Mouse (Mus musculus) stomach, embryonic 14.5 days (tissue): ENCODE data around the gene Nfs1. TPM values are rescaled to one million over a fixed set of nuclear protein-coding genes. Genes with fewer than 3 reads are reported as not detected.
"Not testable (repeated sequence)": the region's sequence is repeated elsewhere in the genome, so short reads cannot be mapped to it uniquely, and the experiment has no call there.

ENCODE experiments used
- ATAC-seq: fragments of 200-750 bp; cut with Nextera tagmentation; 2 replicates; pipeline ENCODE4 v1.8.0; 2017; ENCODE audit warnings: low read depth, moderate TSS enrichment; ENCODE audit not compliant: insufficient number of reproducible peaks, insufficient read depth, low FRiP score
- H3K27ac ChIP-seq: fragments of 300-500 bp; sonication (generic); 2 replicates; pipeline ENCODE4 v1.5.1; 2014; ENCODE audit warnings: mild to moderate bottlenecking, low read length, moderate library complexity, mixed read lengths
- H3K27me3 ChIP-seq: fragments of 300-500 bp; sonication (generic); 2 replicates; pipeline ENCODE4 v1.6.1; 2014; ENCODE audit warnings: low read length, control low read depth, mixed read lengths; ENCODE audit not compliant: control insufficient read depth, insufficient read depth
- H3K36me3 ChIP-seq: fragments of 300-500 bp; sonication (generic); 2 replicates; pipeline ENCODE4 v1.6.1; 2014; ENCODE audit warnings: mild to moderate bottlenecking, control low read depth, low read length, moderate library complexity, mixed read lengths; ENCODE audit not compliant: control insufficient read depth, insufficient read depth
- H3K4me1 ChIP-seq: fragments of 300-500 bp; sonication (generic); 2 replicates; pipeline ENCODE4 v1.6.1; 2014; ENCODE audit warnings: low read length, control low read depth, mixed read lengths; ENCODE audit not compliant: control insufficient read depth, insufficient read depth
- H3K4me2 ChIP-seq: fragments of 300-500 bp; sonication (generic); replicated peaks from 2 replicates; pipeline ENCODE4 v1.6.1; 2014; ENCODE audit warnings: low read depth, low read length, control low read depth
- H3K4me3 ChIP-seq: fragments of 300-500 bp; sonication (generic); 2 replicates; pipeline ENCODE4 v1.5.1; 2014; ENCODE audit warnings: low read depth, low read length, control low read depth
- H3K9ac ChIP-seq: fragments of 300-500 bp; sonication (generic); replicated peaks from 2 replicates; pipeline ENCODE4 v1.6.1; 2014; ENCODE audit warnings: low read depth, mild to moderate bottlenecking, control low read depth, low read length, moderate library complexity, mixed read lengths
- H3K9me3 ChIP-seq: fragments of 300-500 bp; sonication (generic); 2 replicates; pipeline ENCODE4 v1.6.1; 2016; ENCODE audit warnings: low read depth, low read length, control low read depth; ENCODE audit not compliant: control insufficient read depth
- WGBS: fragments of 180-500 bp; shearing (Covaris S2); extraction: QIAGEN DNeasy Blood & Tissue Kit; methylation state at CpG from one replicate; pipeline ENCODE4 v1.1.7; 2014; 5-methylcytosine and 5-hydroxymethylcytosine counted together
- polyA plus RNA-seq: library from polyadenylated mRNA; unstranded; fragments of >200 nt; fragmentation: Nextera tagmentation; extraction: Ambion mirVana; gene quantifications from 2 replicates; pipeline ENCODE4 v1.2.1, GENCODE M21; 2014

The Nfs1 gene
- polyA plus RNA-seq, 1 experiment from 2014 or later, result 44.6 TPM

GRCm38 (mm10) chr2:156126992-156127391 lies 17.0 kb downstream of the Nfs1 start, which contains the start of gene Gm28036:
Gene Gm28036 (minus strand): TSS chr2:156127092.
- H3K9me3 ChIP-seq, result no peaks in the 10 kb centered on the region
- H3K27ac ChIP-seq, result no peak within 1 kb of the TSS
- H3K36me3 ChIP-seq, result peaks cover 3% of the 10 kb centered on the region; the same call in 1 of the 2 replicates
- H3K27me3 ChIP-seq, result no peaks in the 10 kb centered on the region
- H3K4me1 ChIP-seq, result no peaks in the 10 kb centered on the region
- WGBS, result 93% methylated on average over 5 of the region's 5 CpGs
- no peak within 1 kb of the TSS for H3K4me3 ChIP-seq
- ATAC-seq, result no peak
- H3K9ac ChIP-seq, result no peak within 1 kb of the TSS
- H3K4me2 ChIP-seq, result no peak within 1 kb of the TSS

DNA sequence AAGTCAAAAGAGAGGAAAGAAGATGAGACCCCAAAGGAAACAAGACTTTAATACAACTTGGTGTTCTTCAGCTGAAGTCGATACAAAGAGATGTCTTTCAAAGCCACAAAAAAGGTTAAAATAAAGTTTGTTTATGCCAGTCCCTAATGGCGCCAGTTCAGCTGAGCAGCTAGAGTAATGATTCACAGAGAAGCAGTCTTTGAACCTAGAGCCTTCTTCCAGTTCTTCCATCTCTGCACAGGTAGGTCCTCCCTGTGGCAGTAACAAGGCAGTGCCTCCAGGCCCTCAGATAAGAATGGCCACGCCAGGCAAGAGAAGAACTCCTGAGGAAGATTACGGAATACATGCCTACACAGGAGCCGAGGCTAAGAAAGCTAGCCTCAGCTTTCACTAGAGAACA lies 20.3 kb downstream of the Nfs1 start:
- no peak for ATAC-seq
- Histone ChIP-seq H3K36me3 (peaks cover 3% of the 10 kb centered on the region; the same call in 1 of the 2 replicates), H3K4me3 (no peak overlapping the region), H3K9me3 (no peaks in the 10 kb centered on the region), H3K4me1 (no peaks in the 10 kb centered on the region), H3K27me3 (no peaks in the 10 kb centered on the region), H3K27ac (no peak overlapping the region), H3K4me2 (no peak overlapping the region), H3K9ac (no peak overlapping the region)
- WGBS, result 87% methylated on average over 5 of the region's 5 CpGs

DNA sequence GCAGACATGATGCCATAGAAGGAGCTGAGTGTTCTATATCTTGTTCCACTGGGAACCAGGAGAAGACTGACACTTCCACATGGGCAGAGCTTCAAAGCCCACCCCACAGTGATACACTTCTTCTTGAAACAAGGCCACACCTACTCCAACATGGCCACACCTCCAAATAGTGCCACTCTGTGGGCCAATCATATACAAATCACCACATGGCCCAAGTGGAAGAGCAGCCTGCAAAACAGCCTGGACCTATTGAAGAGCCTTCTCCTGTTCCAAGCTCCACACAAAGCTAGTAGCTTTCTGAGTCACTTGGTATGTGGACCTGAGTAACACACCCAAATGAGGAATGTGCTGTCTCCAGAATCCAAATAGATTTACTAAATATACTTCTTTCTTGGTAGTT lies 24.4 kb downstream of the Nfs1 start:
- Histone ChIP-seq H3K36me3 (no peaks in the 10 kb centered on the region; the same call in 1 of the 2 replicates), H3K9ac (no peak overlapping the region), H3K4me2 (no peak overlapping the region), H3K4me3 (no peak overlapping the region), H3K9me3 (no peaks in the 10 kb centered on the region), H3K27me3 (no peaks in the 10 kb centered on the region), H3K4me1 (no peaks in the 10 kb centered on the region), H3K27ac (no peak overlapping the region)
- no peak for ATAC-seq

DNA sequence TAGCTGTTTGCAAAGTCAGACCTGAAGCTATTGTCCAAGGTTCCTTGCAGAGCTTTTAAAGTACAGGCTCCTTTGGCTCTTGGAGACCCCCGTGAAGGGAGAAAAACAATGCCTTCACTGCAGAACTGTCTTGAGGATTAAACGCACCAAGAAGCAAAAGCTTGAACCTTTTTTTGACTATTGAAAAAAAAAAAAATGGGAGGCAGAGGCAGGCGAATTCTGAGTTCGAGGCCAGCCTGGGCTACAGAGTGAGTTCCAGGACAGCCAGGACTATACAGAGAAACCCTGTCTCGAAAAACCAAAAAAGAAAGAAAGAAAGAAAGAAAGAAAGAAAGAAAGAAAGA lies 31.9 kb downstream of the Nfs1 start:
- Histone ChIP-seq H3K4me3 (peak overlapping the region; percentile 97), H3K27ac (peak overlapping the region; percentile 90; the same call in 1 of the 2 replicates), H3K9ac (peak overlapping the region; percentile 99; the same call in 1 of the 2 replicates), H3K4me2 (peak overlapping the region; percentile 44)
- not testable (repeated sequence) for H3K9me3 ChIP-seq, H3K4me1 ChIP-seq, H3K27me3 ChIP-seq, ATAC-seq, H3K36me3 ChIP-seq
- 20% methylated on average over 5 of the region's 5 CpGs for WGBS

DNA sequence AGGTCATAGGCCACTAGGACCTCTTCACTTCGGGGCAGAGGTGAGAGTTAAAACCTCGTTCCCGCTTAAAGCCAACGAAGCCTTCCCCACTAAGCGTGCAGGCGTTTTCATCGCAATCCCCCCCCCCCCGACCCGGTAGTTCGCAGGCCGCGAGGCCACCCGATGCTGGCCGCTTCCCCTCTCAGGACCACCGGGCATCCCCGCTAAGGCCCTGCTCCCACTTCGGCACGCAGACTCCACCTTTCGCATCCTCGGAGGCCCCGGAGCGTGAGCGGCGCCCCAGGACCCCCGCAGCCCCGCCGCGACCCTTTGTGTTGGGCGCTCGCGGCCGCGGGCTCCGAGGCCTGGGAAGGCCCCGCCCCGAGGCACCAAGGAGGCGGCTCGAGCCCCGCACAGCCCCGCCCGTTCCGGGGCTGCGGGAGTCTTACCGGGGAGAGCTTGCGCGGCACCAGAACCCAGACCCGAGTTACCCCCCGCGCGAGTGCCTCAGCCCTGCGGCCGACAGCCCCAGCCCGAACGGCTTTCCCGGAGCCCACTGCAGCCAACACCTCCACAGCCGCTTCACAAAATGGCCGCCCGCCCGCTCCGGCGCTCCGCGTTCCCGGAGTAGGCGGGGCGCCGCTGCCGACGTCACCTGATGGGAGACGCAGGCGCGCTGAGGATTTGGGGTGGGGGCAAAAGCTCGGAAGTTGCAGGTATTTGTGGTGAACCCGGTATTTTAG lies 32.5 kb downstream of the Nfs1 start, which contains the start of the genes Cpne1 and Rbm12:
Cpne1 (minus strand) TSS at position 608 of the 722 bp plus-strand sequence.
Rbm12 (minus strand) TSS at position 621 of the 722 bp plus-strand sequence.
- H3K27me3 ChIP-seq, result no peaks in the 10 kb centered on the region
- peaks cover 10% of the 10 kb centered on the region; the same call in 1 of the 2 replicates for H3K4me1 ChIP-seq
- peak within 1 kb of the TSS; percentile 51 for H3K4me2 ChIP-seq
- under 1% methylated on average over 65 of the region's 74 CpGs for WGBS
- peak within 1 kb of the TSS; percentile 99 for H3K9ac ChIP-seq
- no peaks in the 10 kb centered on the region for H3K36me3 ChIP-seq
- ATAC-seq, result peak; percentile 90
- peak within 1 kb of the TSS; percentile 90 for H3K27ac ChIP-seq
- H3K9me3 ChIP-seq, result no peaks in the 10 kb centered on the region
- H3K4me3 ChIP-seq, result peak within 1 kb of the TSS; percentile 97

- under 1% methylated on average over 16 of the region's 16 CpGs for WGBS
- Histone ChIP-seq H3K4me2 (peak overlapping the region; percentile 51), H3K9ac (peak overlapping the region; percentile 99), H3K27me3 (no peaks in the 10 kb centered on the region), H3K27ac (peak overlapping the region; percentile 90), H3K9me3 (no peaks in the 10 kb centered on the region), H3K4me3 (peak overlapping the region; percentile 97), H3K4me1 (peaks cover 10% of the 10 kb centered on the region; the same call in 1 of the 2 replicates), H3K36me3 (no peaks in the 10 kb centered on the region)
- ATAC-seq, result peak; percentile 69; the same call in 1 of the 2 replicates
Measured at GRCm38 (mm10) chr2:156110627-156111357, 33.2 kb downstream of the Nfs1 start.

- Histone ChIP-seq H3K9me3 (no peaks in the 10 kb centered on the region), H3K27me3 (no peaks in the 10 kb centered on the region), H3K36me3 (peaks cover 24% of the 10 kb centered on the region), H3K4me2 (no peak overlapping the region), H3K4me3 (no peak overlapping the region), H3K4me1 (no peaks in the 10 kb centered on the region), H3K9ac (no peak overlapping the region), H3K27ac (no peak overlapping the region)
- ATAC-seq, result no peak
- WGBS, result 72% methylated on average over 5 of the region's 5 CpGs
Measured at GRCm38 (mm10) chr2:156091926-156092325, 52.1 kb downstream of the Nfs1 start.

DNA sequence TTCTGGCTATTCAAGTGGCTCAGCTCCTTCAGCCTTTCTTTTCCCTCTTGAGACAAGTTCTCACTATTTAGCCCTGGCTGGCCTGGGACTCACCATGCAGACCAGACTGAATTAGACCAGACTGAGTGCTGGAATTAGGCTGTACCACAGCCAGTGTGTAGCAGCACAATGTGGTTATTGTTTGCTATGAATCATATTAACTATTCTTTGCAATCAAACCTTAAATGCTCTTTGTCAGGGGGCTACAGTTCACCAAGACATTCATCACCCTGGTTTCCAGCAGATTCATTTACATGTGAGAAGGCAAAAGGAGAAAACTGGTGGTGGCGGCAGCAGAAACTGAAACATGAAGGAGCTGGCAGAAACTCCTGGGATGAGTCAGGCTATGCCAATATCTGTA lies 54.2 kb downstream of the Nfs1 start:
- no peak overlapping the region for H3K4me2 ChIP-seq
- no peaks in the 10 kb centered on the region for H3K9me3 ChIP-seq
- ATAC-seq, result no peak
- H3K9ac ChIP-seq, result no peak overlapping the region
- H3K27ac ChIP-seq, result no peak overlapping the region
- H3K27me3 ChIP-seq, result no peaks in the 10 kb centered on the region
- no peak overlapping the region for H3K4me3 ChIP-seq
- peaks cover 4% of the 10 kb centered on the region for H3K36me3 ChIP-seq
- no peaks in the 10 kb centered on the region for H3K4me1 ChIP-seq
- 81% methylated on average over 1 of the region's 1 CpGs for WGBS
